Mouse (Mus musculus): ENCODE measurements around the gene Isl1.

DNA sequence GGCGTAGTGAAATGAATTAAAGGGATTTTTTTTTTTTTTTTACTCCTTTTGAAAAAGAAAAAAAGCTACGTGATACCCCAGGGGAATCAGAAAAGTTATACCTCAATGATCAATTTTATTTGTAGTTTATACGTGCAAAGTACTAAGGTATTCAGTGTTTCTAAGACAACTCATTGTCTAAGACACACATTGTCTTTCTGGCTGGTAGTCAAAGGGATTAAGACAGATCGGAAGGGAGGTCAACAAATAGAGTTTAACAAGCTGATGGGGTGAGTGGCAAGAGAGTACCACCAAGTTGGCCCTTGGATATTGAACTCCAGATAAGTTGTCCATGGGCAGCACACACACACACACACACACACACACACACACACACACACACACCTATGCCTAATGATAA is 14.1 kb downstream of the Isl1 start:
- TF ChIP-seq CTCF (IDR thresholded peaks at IDR 0.05; ENCODE audit: low read depth), result no peak
- TF ChIP-seq EP300 (IDR thresholded peaks at IDR 0.05; ENCODE audit: low read depth), result no peak

Data from liver, postnatal 0 days (tissue).